Mouse (Mus musculus) neural tube, embryonic 12.5 days (tissue): ENCODE measurements around the gene Nhsl1. TPM values are rescaled to one million over a fixed set of nuclear protein-coding genes. Genes with fewer than 3 reads are reported as not detected.
A peak's percentile ranks its signal among the peaks of the same experiment; 100 is the strongest.
"Not testable (repeated sequence)": the region's sequence is repeated elsewhere in the genome, so short reads cannot be mapped to it uniquely, and the experiment has no call there.

ENCODE experiments used
- ATAC-seq: fragments of 200-750 bp; cut with Nextera tagmentation; 2 replicates; pipeline ENCODE4 v1.8.0; 2017; ENCODE audit warnings: low read depth, mild to moderate bottlenecking, moderate TSS enrichment, moderate library complexity; ENCODE audit not compliant: low FRiP score
- H3K27ac ChIP-seq: fragments of 300-500 bp; sonication (generic); 2 replicates; pipeline ENCODE4 v1.5.1; 2016
- H3K27me3 ChIP-seq: fragments of 300-500 bp; sonication (generic); replicated peaks from 2 replicates; pipeline ENCODE4 v1.6.1; 2016; ENCODE audit warnings: mild to moderate bottlenecking
- H3K36me3 ChIP-seq: fragments of 300-500 bp; sonication (generic); 2 replicates; pipeline ENCODE4 v1.6.1; 2016; ENCODE audit warnings: mild to moderate bottlenecking
- H3K4me1 ChIP-seq: fragments of 300-500 bp; sonication (generic); 2 replicates; pipeline ENCODE4 v1.6.1; 2016
- H3K4me2 ChIP-seq: fragments of 300-500 bp; sonication (generic); replicated peaks from 2 replicates; pipeline ENCODE4 v1.6.1; 2016; ENCODE audit warnings: mild to moderate bottlenecking
- H3K4me3 ChIP-seq: fragments of 300-500 bp; sonication (generic); 2 replicates; pipeline ENCODE4 v1.5.1; 2016
- H3K9ac ChIP-seq: fragments of 300-500 bp; sonication (generic); 2 replicates; pipeline ENCODE4 v1.6.1; 2016; ENCODE audit warnings: mild to moderate bottlenecking
- H3K9me3 ChIP-seq: fragments of 300-500 bp; sonication (generic); 2 replicates; pipeline ENCODE4 v1.6.1; 2016; ENCODE audit warnings: mild to moderate bottlenecking
- WGBS: fragments of 180-500 bp; shearing (Covaris S2); methylation state at CpG from one replicate; pipeline ENCODE4 v1.1.7; 2016; 5-methylcytosine and 5-hydroxymethylcytosine counted together
- polyA plus RNA-seq: library from polyadenylated mRNA; unstranded; fragments of >200 nt; fragmentation: Nextera tagmentation; extraction: Ambion mirVana; gene quantifications from 2 replicates; pipeline ENCODE4 v1.2.1, GENCODE M21; 2016

Gene Nhsl1
- polyA plus RNA-seq, 1 experiment from 2014 or later = 18.9 TPM

- peaks cover 37% of the 10 kb centered on the region for H3K36me3 ChIP-seq
- WGBS = 94% methylated on average over 4 of the region's 4 CpGs
- ATAC-seq = no peak
- no peaks in the 10 kb centered on the region for H3K4me1 ChIP-seq
- H3K4me3 ChIP-seq = no peak overlapping the region
- no peaks in the 10 kb centered on the region for H3K9me3 ChIP-seq
- H3K27ac ChIP-seq = no peak overlapping the region
- no peak overlapping the region for H3K4me2 ChIP-seq
- no peaks in the 10 kb centered on the region for H3K27me3 ChIP-seq
- no peak overlapping the region for H3K9ac ChIP-seq
Measured at GRCm38 (mm10) chr10:18530161-18530560, 211.4 kb downstream of the Nhsl1 start.

- Histone ChIP-seq H3K4me3 (no peak overlapping the region), H3K27ac (no peak overlapping the region), H3K36me3 (peaks cover 27% of the 10 kb centered on the region), H3K4me1 (no peaks in the 10 kb centered on the region), H3K27me3 (no peaks in the 10 kb centered on the region), H3K9me3 (no peaks in the 10 kb centered on the region), H3K4me2 (no peak overlapping the region), H3K9ac (no peak overlapping the region)
- ATAC-seq = no peak
- WGBS = 67% methylated on average over 8 of the region's 8 CpGs
Measured at GRCm38 (mm10) chr10:18532293-18532692, 213.5 kb downstream of the Nhsl1 start.

DNA sequence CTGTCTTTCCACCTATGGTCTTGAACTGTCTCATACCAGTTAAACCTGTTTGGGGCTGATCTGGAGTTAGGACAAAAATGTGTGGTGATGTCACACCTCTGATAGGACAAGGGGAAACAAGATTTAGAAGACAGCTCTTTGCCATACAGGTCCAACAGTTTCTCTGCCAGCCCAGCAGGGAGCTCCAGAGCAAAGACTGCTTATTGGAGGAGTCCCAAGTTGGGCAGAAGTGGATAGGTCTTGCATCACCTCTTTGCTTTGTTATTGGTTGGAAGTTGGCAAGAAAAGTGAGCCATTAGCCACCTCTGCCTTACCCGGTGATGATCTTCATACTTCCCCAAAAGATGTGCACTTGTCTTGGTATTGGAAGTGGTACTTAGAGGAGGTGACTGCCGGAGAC is 218.1 kb downstream of the Nhsl1 start:
- Histone ChIP-seq H3K4me1 (no peaks in the 10 kb centered on the region), H3K9me3 (no peaks in the 10 kb centered on the region), H3K4me3 (no peak overlapping the region), H3K4me2 (no peak overlapping the region), H3K27me3 (no peaks in the 10 kb centered on the region), H3K36me3 (peaks cover 18% of the 10 kb centered on the region), H3K9ac (no peak overlapping the region), H3K27ac (no peak overlapping the region)
- 92% methylated on average over 2 of the region's 2 CpGs for WGBS
- no peak for ATAC-seq

DNA sequence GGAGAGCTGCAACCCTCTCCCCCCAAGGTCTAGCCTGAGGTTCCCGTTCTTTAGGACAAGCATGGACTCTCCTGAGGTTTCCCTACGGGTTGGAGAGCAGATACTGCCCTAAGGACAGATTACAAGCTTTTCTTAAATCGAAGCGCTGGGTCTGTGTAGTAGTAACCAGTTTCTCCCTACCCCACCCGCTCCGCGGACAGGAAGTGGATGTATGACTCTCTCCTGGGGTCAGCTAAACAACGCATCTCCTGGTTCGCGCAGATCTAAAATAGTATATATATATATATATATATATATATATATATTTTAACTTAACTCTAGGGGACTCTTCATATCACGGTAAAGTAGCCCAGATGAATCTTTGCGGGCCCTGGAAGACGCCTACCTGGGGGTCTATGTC is 226.5 kb downstream of the Nhsl1 start:
- Histone ChIP-seq H3K4me2 (peak overlapping the region; percentile 82), H3K36me3 (no peaks in the 10 kb centered on the region), H3K27ac (no peak overlapping the region), H3K9me3 (no peaks in the 10 kb centered on the region), H3K9ac (peak overlapping the region; percentile 62), H3K4me3 (peak overlapping the region; percentile 55), H3K27me3 (no peaks in the 10 kb centered on the region), H3K4me1 (peaks cover 11% of the 10 kb centered on the region)
- no peak for ATAC-seq
- 11% methylated on average over 13 of the region's 13 CpGs for WGBS

GRCm38 (mm10) chr10:18545813-18546235 is 227.0 kb downstream of the Nhsl1 start, which contains the start of gene Hebp2:
TSS of gene Hebp2 (minus strand) at chr10:18546076.
- H3K27ac ChIP-seq = no peak within 1 kb of the TSS

DNA sequence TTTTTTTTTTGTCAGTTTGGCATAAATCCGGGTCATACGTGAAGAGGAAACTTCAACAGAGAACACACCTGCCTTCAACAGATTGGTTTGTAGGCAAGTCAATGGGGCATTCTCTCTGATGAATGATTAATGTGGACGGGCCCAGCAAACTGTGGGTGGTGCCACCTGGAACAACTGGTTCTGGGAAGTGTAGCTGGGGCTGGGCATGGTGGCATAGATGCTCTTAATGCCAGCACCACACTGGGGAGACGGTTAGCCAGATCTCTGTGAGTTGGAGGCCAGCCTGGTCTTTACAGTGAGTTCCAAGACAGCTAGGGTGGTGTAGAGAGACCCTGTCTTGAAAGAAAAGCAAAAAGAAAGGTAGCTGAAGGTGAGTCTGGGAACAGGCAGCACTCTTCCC is 228.6 kb downstream of the Nhsl1 start:
- Histone ChIP-seq H3K9me3 (no peaks in the 10 kb centered on the region), H3K9ac (no peak overlapping the region), H3K27ac (no peak overlapping the region), H3K36me3 (no peaks in the 10 kb centered on the region), H3K27me3 (no peaks in the 10 kb centered on the region), H3K4me3 (no peak overlapping the region), H3K4me1 (peaks cover 11% of the 10 kb centered on the region), H3K4me2 (no peak overlapping the region)
- 84% methylated on average over 4 of the region's 4 CpGs for WGBS
- no peak for ATAC-seq

More at GRCm38 (mm10) chr10:18545813-18546235, 227.0 kb downstream of the Nhsl1 start, which contains the start of gene Hebp2:
- Histone ChIP-seq H3K4me3 (peak within 1 kb of the TSS; percentile 55), H3K4me2 (peak within 1 kb of the TSS; percentile 82), H3K4me1 (peaks cover 11% of the 10 kb centered on the region), H3K36me3 (no peaks in the 10 kb centered on the region), H3K9me3 (no peaks in the 10 kb centered on the region), H3K27me3 (no peaks in the 10 kb centered on the region), H3K9ac (peak within 1 kb of the TSS; percentile 62)
- WGBS = under 1% methylated on average over 22 of the region's 22 CpGs
- ATAC-seq = peak; percentile 91

DNA sequence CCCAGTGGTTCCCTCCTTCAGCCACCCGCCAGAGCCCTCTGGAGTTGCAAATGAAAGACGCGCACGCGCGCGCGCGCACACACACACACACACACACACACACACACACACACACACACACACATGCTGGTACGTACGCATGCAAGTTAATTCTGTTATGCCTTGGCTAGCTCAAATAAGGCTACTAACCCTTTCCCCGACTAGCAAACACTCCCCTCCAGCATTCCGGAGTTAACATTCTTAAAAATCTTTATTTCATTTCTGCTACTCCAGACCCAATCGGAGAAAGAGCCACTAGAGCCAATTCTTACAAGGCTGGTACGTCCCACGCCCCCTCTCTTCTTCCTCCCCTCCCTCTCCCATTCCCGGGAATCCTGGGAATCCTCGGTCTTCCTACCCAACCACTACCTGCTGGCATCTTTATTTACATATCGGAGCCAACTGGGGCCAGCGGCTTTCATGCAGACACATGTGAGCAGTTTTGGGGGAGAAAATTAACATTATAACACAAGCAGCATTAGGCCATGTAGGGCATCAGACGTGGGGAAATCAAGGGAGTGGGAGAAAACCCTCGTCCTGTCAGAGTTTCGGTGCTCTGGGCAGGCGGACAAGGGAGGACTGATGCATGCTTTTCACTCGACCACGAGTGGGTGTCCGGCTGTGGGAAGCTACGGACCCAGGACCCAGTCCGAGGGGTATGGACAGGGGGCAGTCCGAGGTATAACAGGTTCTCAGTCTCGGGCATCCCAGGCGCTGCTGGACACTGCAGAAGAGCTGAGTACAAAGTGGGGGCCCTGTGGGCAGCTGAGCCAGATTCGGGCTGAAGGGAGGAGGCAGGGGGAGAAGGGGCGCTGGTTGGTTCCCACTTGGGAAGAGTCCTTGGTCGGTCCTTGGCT is 230.8 kb downstream of the Nhsl1 start:
- H3K27ac ChIP-seq = no peak overlapping the region
- H3K4me1 ChIP-seq = peaks cover 11% of the 10 kb centered on the region
- peak overlapping the region; percentile 72 for H3K4me2 ChIP-seq
- WGBS = 4% methylated on average over 35 of the region's 35 CpGs
- H3K9me3 ChIP-seq = no peaks in the 10 kb centered on the region
- H3K27me3 ChIP-seq = no peaks in the 10 kb centered on the region
- 0 out of 2 replicates have a peak overlapping the region, but pooled peaks have one; percentile 40 for H3K9ac ChIP-seq
- peak overlapping the region; percentile 33 for H3K4me3 ChIP-seq
- ATAC-seq = peak; percentile 37; the same call in 1 of the 2 replicates
- no peaks in the 10 kb centered on the region for H3K36me3 ChIP-seq

DNA sequence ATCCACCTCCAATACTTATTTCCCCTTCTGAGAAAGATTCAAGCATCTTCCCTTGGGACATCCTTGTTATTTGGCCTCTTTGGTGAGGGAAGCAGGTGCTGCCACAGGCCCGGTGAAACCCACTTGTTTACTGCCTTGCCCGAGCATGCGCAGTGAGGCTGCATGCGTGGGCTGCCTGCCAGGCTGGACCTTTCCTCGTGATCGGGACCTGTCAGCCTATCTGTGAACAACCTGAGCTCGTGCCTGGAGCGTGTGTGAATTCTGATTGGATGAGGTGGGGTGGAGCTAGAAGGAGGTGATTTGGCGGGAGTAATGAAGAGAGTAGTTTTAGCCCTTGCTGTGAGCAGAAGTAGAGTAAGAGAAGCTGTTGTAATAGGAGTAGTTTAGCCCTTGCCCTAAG is 240.3 kb downstream of the Nhsl1 start:
- H3K4me2 ChIP-seq, H3K9me3 ChIP-seq, H3K27me3 ChIP-seq, H3K9ac ChIP-seq, H3K27ac ChIP-seq, H3K4me1 ChIP-seq, H3K4me3 ChIP-seq, H3K36me3 ChIP-seq, ATAC-seq: not testable (repeated sequence)
- WGBS = 88% methylated on average over 9 of the region's 9 CpGs

GRCm38 (mm10) chr10:18561445-18561844 is 242.7 kb downstream of the Nhsl1 start:
- H3K9me3 ChIP-seq = no peaks in the 10 kb centered on the region
- no peak overlapping the region for H3K4me3 ChIP-seq
- no peaks in the 10 kb centered on the region for H3K4me1 ChIP-seq
- H3K27me3 ChIP-seq = no peaks in the 10 kb centered on the region
- H3K4me2 ChIP-seq = no peak overlapping the region
- no peak for ATAC-seq
- H3K9ac ChIP-seq = no peak overlapping the region
- H3K27ac ChIP-seq = no peak overlapping the region
- 45% methylated on average over 5 of the region's 5 CpGs for WGBS
- H3K36me3 ChIP-seq = no peaks in the 10 kb centered on the region

- H3K36me3 ChIP-seq = no peaks in the 10 kb centered on the region
- H3K9ac ChIP-seq = no peak overlapping the region
- no peak for ATAC-seq
- no peaks in the 10 kb centered on the region for H3K9me3 ChIP-seq
- H3K4me2 ChIP-seq = no peak overlapping the region
- H3K27me3 ChIP-seq = no peaks in the 10 kb centered on the region
- no peaks in the 10 kb centered on the region for H3K4me1 ChIP-seq
- H3K27ac ChIP-seq = no peak overlapping the region
- H3K4me3 ChIP-seq = no peak overlapping the region
- WGBS = 11% methylated on average over 4 of the region's 4 CpGs
Measured at GRCm38 (mm10) chr10:18562940-18563339, 244.2 kb downstream of the Nhsl1 start.

- H3K4me3 ChIP-seq = no peak overlapping the region
- no peaks in the 10 kb centered on the region for H3K36me3 ChIP-seq
- H3K4me2 ChIP-seq = no peak overlapping the region
- no peak overlapping the region for H3K9ac ChIP-seq
- no peak for ATAC-seq
- H3K4me1 ChIP-seq = no peaks in the 10 kb centered on the region
- no peaks in the 10 kb centered on the region for H3K27me3 ChIP-seq
- H3K9me3 ChIP-seq = no peaks in the 10 kb centered on the region
- WGBS = 66% methylated on average over 2 of the region's 2 CpGs
- no peak overlapping the region for H3K27ac ChIP-seq
Measured at GRCm38 (mm10) chr10:18572581-18572980, 253.8 kb downstream of the Nhsl1 start.
